29 mouse cellular contexts compared by ENCODE assay signal in the genomic region with DNA sequence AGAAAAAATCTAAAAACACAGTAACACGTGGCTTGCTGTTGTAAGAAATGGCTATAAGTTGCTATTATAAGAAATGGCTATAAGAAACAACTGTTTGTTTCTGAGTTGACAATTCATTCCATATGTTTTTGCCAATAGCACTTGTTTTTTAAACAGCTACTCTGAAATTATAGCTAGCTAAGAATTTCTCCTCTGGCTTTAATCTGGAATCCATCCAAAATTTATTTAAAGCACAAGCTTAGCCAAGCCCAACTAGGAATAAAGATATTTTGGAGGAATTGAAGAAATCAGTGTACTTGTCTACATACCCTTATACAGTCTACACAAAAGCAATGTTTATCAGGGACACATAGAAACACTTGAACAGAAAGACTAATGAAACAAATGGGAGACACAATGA.
DNase-seq lines count a peak whose midpoint lies in the region; ATAC-seq and TF ChIP-seq lines count a peak whose summit lies in the region.
"Had no signal": no experiment of that assay in that cellular context is flagged by ENCODE, and none has a peak within 500 bp of the region (broad histone marks: within the 10 kb centered on the region; RNA-seq: fewer than 3 reads in every experiment).

No protein-coding gene starts in this region.

- no peaks in the 10 kb centered on the region for H3K27me3 ChIP-seq in embryonic facial prominence, embryonic 14.5 days (replicated peaks; ENCODE audit: control insufficient read depth, insufficient read depth, low read length)
- no peaks in the 10 kb centered on the region for H3K27me3 ChIP-seq in embryonic facial prominence, embryonic 10.5 days (replicated peaks; ENCODE audit: low read depth, poor library complexity, severe bottlenecking)
- no peaks in the 10 kb centered on the region for H3K27me3 ChIP-seq in lung, embryonic 14.5 days (ENCODE audit: insufficient read depth, low read length)
- no peaks in the 10 kb centered on the region for H3K27me3 ChIP-seq in lung, postnatal 0 days (replicated peaks; ENCODE audit: insufficient read depth, low read length)
- H3K27me3 ChIP-seq: CH12.LX; embryonic facial prominence, embryonic 12.5 days; embryonic facial prominence, embryonic 15.5 days; forebrain, embryonic 12.5 days; Patski had no signal

- H3K9ac ChIP-seq in embryonic facial prominence, embryonic 14.5 days (ENCODE audit: low read depth, low read length) = no peak overlapping the region
- no peak overlapping the region for H3K9ac ChIP-seq in lung, embryonic 14.5 days
- H3K9ac ChIP-seq in lung, postnatal 0 days (replicated peaks; ENCODE audit: low read depth) = no peak overlapping the region
- H3K9ac ChIP-seq: embryonic facial prominence, embryonic 12.5 days; embryonic facial prominence, embryonic 15.5 days; forebrain, embryonic 12.5 days had no signal

- DNase-seq in embryonic facial prominence, embryonic 14.5 days (ENCODE audit: low spot score) = peak; percentile 57
- DNase-seq in embryonic facial prominence, embryonic 10.5 days (ENCODE audit: low spot score) = no peak
- peak; percentile 64 for DNase-seq in lung, embryonic 14.5 days
- no peak for DNase-seq in lung, postnatal 4 days
- peak; percentile 14 for DNase-seq in lung, postnatal 0 days (ENCODE audit: low spot score)
- DNase-seq in lung, postnatal 25 days (ENCODE audit: low spot score) = no peak
- DNase-seq: adrenal gland, adult 8-10 months; adrenal gland, postnatal 14 days; adrenal gland, postnatal 36 days; B cell, adult 2 months; cerebellum, adult 11 months; cerebellum, adult 18-20 months; cerebellum, adult 8-10 months; cerebellum, adult 9-11 months; cerebellum, postnatal 14 days; cerebellum, postnatal 36 days; embryo, embryonic 11 days had no signal

- TF ChIP-seq CTCF in lung, embryonic 14.5 days (IDR thresholded peaks at IDR 0.05; ENCODE audit: low read depth) = no peak
- no peak for TF ChIP-seq CTCF in lung, postnatal 0 days (IDR thresholded peaks at IDR 0.05)

- H3K9me3 ChIP-seq in embryonic facial prominence, embryonic 14.5 days (ENCODE audit: control insufficient read depth, low read length) = no peaks in the 10 kb centered on the region
- no peaks in the 10 kb centered on the region for H3K9me3 ChIP-seq in embryonic facial prominence, embryonic 10.5 days
- H3K9me3 ChIP-seq in lung, embryonic 14.5 days (ENCODE audit: low read depth, low read length) = no peaks in the 10 kb centered on the region
- H3K9me3 ChIP-seq in lung, postnatal 0 days (ENCODE audit: low read length) = no peaks in the 10 kb centered on the region
- H3K9me3 ChIP-seq: embryonic facial prominence, embryonic 12.5 days; embryonic facial prominence, embryonic 15.5 days; forebrain, embryonic 10.5 days; forebrain, embryonic 12.5 days; G1E had no signal

- WGBS in embryonic facial prominence, embryonic 14.5 days = 39% methylated on average over 1 of the region's 1 CpGs
- WGBS in embryonic facial prominence, embryonic 10.5 days = 70% methylated on average over 1 of the region's 1 CpGs
- WGBS in lung, embryonic 14.5 days = 42% methylated on average over 1 of the region's 1 CpGs
- WGBS in lung, postnatal 0 days = 41% methylated on average over 1 of the region's 1 CpGs

- no peak for ATAC-seq in embryonic facial prominence, embryonic 14.5 days (ENCODE audit: low read depth)
- no peak for ATAC-seq in lung, embryonic 14.5 days (ENCODE audit: insufficient read depth)
- ATAC-seq in lung, postnatal 0 days = no peak
- ATAC-seq: activated CD4-positive, CD25-positive, alpha-beta regulatory T cell, adult 4 months; CD4-positive, CD25-positive, alpha-beta regulatory T cell, adult 4 months; forebrain, embryonic 14.5 days; forebrain, embryonic 16.5 days; Patski had no signal

- H3K27ac ChIP-seq in embryonic facial prominence, embryonic 14.5 days (replicated peaks; ENCODE audit: low read depth, low read length) = no peak overlapping the region
- no peak overlapping the region for H3K27ac ChIP-seq in embryonic facial prominence, embryonic 10.5 days (replicated peaks)
- no peak overlapping the region for H3K27ac ChIP-seq in lung, embryonic 14.5 days (ENCODE audit: low read depth)
- no peak overlapping the region for H3K27ac ChIP-seq in lung, postnatal 0 days (ENCODE audit: low read length)
- H3K27ac ChIP-seq: embryonic facial prominence, embryonic 12.5 days; embryonic facial prominence, embryonic 15.5 days; forebrain, embryonic 10.5 days; forebrain, embryonic 12.5 days had no signal

- no peak overlapping the region for H3K4me3 ChIP-seq in embryonic facial prominence, embryonic 14.5 days (ENCODE audit: low read depth, low read length)
- H3K4me3 ChIP-seq in embryonic facial prominence, embryonic 10.5 days = no peak overlapping the region
- no peak overlapping the region for H3K4me3 ChIP-seq in lung, embryonic 14.5 days (ENCODE audit: low read depth, low read length)
- H3K4me3 ChIP-seq in lung, postnatal 0 days (ENCODE audit: low read depth, low read length) = no peak overlapping the region
- H3K4me3 ChIP-seq: embryonic facial prominence, embryonic 12.5 days; embryonic facial prominence, embryonic 15.5 days; erythroblast, embryonic 14.5 days; forebrain, embryonic 10.5 days; forebrain, embryonic 12.5 days had no signal

- no peak overlapping the region for H3K4me2 ChIP-seq in embryonic facial prominence, embryonic 14.5 days (ENCODE audit: low read depth, low read length)
- H3K4me2 ChIP-seq in lung, embryonic 14.5 days = no peak overlapping the region
- no peak overlapping the region for H3K4me2 ChIP-seq in lung, postnatal 0 days (replicated peaks; ENCODE audit: low read depth, low read length)
- H3K4me2 ChIP-seq: embryonic facial prominence, embryonic 12.5 days; embryonic facial prominence, embryonic 15.5 days; forebrain, embryonic 12.5 days had no signal

- H3K36me3 ChIP-seq in embryonic facial prominence, embryonic 14.5 days (ENCODE audit: control insufficient read depth, insufficient read depth, low read length) = no peaks in the 10 kb centered on the region
- no peaks in the 10 kb centered on the region for H3K36me3 ChIP-seq in embryonic facial prominence, embryonic 10.5 days (replicated peaks)
- H3K36me3 ChIP-seq in lung, embryonic 14.5 days (ENCODE audit: insufficient read depth) = no peaks in the 10 kb centered on the region
- no peaks in the 10 kb centered on the region for H3K36me3 ChIP-seq in lung, postnatal 0 days (ENCODE audit: insufficient read depth, low read length)
- H3K36me3 ChIP-seq: embryonic facial prominence, embryonic 12.5 days; embryonic facial prominence, embryonic 15.5 days; forebrain, embryonic 10.5 days; forebrain, embryonic 12.5 days; G1E had no signal

- H3K4me1 ChIP-seq in embryonic facial prominence, embryonic 14.5 days (ENCODE audit: control insufficient read depth, insufficient read depth, low read length) = no peaks in the 10 kb centered on the region
- no peaks in the 10 kb centered on the region for H3K4me1 ChIP-seq in embryonic facial prominence, embryonic 10.5 days
- no peaks in the 10 kb centered on the region for H3K4me1 ChIP-seq in lung, embryonic 14.5 days (ENCODE audit: insufficient read depth)
- H3K4me1 ChIP-seq in lung, postnatal 0 days (ENCODE audit: insufficient read depth, low read depth, low read length) = no peaks in the 10 kb centered on the region
- H3K4me1 ChIP-seq: embryonic facial prominence, embryonic 12.5 days; embryonic facial prominence, embryonic 15.5 days; forebrain, embryonic 10.5 days; forebrain, embryonic 12.5 days had no signal

- TF ChIP-seq EP300 in lung, postnatal 0 days (IDR thresholded peaks at IDR 0.05) = no peak

Comparison
In these comparisons a context has a peak if more than half of its experiments do, and no peak if none do; other contexts are left out.
1. DNase-seq: peak in embryonic facial prominence, embryonic 14.5 days (single experiment), lung, embryonic 14.5 days (single experiment) and lung, postnatal 0 days (single experiment); none in embryonic facial prominence, embryonic 10.5 days (single experiment), lung, postnatal 4 days (0 of 2) and lung, postnatal 25 days (single experiment).